Mouse (Mus musculus): Measurements from ENCODE around the gene Clec2d. TPM values are rescaled to one million over a fixed set of nuclear protein-coding genes. Genes with fewer than 3 reads are reported as not detected.

Clec2d gene
- total RNA-seq, 2 experiments from 2014 or later = 45.3 to 49.5 TPM

DNA sequence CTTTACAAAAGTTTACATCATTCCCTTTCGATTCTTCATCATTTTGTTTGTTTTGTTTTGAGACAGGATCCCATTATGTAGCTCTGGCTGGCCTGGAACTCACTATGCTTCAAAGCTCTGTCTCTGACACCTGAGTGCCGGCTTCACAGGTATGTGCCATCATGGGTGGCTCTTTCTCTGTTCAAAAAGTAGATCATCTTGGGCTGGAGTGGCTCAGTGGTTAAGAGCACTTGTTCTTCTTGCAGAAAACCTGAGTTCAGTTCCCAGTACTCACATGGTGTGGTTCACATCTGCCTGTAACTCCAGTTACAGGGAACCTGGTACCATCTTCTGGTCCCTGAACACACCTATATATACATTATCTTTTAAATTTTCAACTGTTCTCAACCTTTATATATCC, 44.7 kb downstream of the Clec2d start:
- DNase-seq = no peak

GRCm38 (mm10) chr6:129228935-129229773, 48.7 kb downstream of the Clec2d start:
- no peak for DNase-seq

GRCm38 (mm10) chr6:129229774-129230578, 49.6 kb downstream of the Clec2d start:
- peak; percentile 53 for DNase-seq

DNA sequence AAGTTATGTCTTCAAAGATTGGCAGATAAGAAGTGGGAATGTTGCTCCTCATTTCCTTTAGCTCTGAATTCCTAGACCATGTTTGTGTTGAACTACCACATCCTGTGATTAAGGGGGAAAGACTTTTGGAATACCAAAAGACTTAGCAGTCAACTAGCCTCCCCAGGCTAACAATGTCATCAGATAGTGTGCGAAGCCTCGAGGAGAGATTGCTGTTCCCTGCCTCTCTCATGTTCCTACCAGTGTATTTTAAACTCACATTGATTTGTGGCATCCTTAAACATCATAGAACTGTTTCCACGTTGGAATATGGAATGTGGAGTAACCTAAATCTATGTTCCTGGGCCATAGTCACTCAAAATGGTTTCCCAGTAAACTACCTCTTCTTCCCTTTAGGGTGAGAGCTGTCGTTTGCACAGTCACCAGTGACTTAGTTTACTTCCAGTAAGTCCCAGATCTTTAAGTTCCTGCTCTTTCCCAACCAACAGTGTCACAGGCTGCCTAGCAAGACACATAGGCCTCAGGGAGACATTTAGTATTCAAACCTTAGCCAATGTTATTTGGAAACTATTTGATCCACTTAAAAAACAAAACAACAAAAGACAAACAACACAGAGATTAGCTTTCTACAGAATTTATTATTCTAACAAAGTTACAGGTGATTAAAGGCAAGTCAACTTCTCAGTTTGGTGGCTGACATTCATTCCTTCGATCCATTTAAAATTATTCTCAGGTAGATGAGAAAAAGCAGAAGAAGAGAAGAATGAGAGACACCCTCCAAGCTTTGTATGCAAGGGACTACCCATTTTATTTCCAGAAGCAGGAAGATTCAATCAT, 51.8 kb downstream of the Clec2d start:
- no peak for DNase-seq

GRCm38 (mm10) chr6:129232842-129233205, 52.4 kb downstream of the Clec2d start:
- DNase-seq = no peak

DNA sequence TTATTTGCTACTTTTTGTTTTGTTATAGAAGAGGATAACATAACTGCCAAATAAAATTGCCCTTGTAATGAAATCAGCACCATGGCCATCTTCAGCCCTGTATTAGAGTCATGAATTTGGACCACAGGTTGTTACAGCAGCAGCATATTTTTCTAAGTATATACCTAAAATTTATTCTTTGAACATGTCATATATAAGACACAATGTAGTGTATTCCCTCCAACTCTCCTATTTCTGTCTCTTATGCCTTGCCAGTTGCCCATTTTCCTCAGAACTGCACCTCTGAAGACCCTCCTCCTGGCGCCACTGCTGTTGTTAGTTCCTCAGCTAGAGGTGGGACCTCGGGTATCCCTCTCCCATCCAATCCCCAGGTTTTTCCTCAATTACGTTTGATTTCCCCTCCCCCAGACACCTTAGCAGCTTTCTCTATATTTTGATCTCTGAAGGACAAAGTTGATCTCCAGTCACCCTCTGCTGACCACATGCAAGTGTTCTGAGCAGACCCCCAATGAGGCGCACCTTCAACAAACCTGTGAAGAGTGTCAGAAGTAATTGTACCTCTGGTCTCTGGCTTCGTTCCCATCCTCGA, 53.0 kb downstream of the Clec2d start:
- no peak for DNase-seq

- DNase-seq = no peak
These were observed 53.5 kb downstream of the Clec2d start for GRCm38 (mm10) chr6:129233955-129234369.

- no peak for DNase-seq
These were observed 54.3 kb downstream of the Clec2d start for GRCm38 (mm10) chr6:129234456-129235360.

GRCm38 (mm10) chr6:129235855-129236461, 55.5 kb downstream of the Clec2d start:
- no peak for DNase-seq

Small RNA genes within 50 kb of the gene (microRNA-seq; reads per million reads assigned to microRNA genes)
- gene Gm27514 = 0 reads per million in 2 experiments

Other genes with a start within 250 kb of the Clec2d start
- 1 to 10 TPM; 2.2 to 3.1 TPM for gene Clec2g, start 246.2 kb upstream of the Clec2d start, total RNA-seq (2021)
- not detected for gene Klrb1f, start 134.7 kb upstream of the Clec2d start, total RNA-seq (2021)
- gene Clec2e, start 79.7 kb upstream of the Clec2d start, total RNA-seq (2021) = under 1 TPM; 0.47 to 0.92 TPM
- gene Cd69, start 94.8 kb downstream of the Clec2d start, total RNA-seq (2021) = under 1 TPM; 0.16 to 0.23 TPM
- gene 4922502D21Rik, start 151.2 kb downstream of the Clec2d start, total RNA-seq (2021) = not detected
- 1 to 10 TPM in 1 of 2 experiments, under 1 TPM in 1; 0.21 to 1.7 TPM for gene Clec12a, start 162.1 kb downstream of the Clec2d start, total RNA-seq (2021)
- not detected for gene Clec12b, start 205.3 kb downstream of the Clec2d start, total RNA-seq (2021)
- under 1 TPM in 1 of 2 experiments, not detected in 1; 0.47 TPM for gene Clec1b, start 216.7 kb downstream of the Clec2d start, total RNA-seq (2021)
- not detected for gene Clec9a, start 228.2 kb downstream of the Clec2d start, total RNA-seq (2021)

Data from gastrocnemius, postnatal 10 days (tissue).